Mouse (Mus musculus): ENCODE measurements at regions not wholly inside any gene's neighbourhood (a gene's known extent, or its start where the extent isn't known, plus 50 kb on each side); places are given as distances from the start of the nearest gene placed in this dataset.

DNA sequence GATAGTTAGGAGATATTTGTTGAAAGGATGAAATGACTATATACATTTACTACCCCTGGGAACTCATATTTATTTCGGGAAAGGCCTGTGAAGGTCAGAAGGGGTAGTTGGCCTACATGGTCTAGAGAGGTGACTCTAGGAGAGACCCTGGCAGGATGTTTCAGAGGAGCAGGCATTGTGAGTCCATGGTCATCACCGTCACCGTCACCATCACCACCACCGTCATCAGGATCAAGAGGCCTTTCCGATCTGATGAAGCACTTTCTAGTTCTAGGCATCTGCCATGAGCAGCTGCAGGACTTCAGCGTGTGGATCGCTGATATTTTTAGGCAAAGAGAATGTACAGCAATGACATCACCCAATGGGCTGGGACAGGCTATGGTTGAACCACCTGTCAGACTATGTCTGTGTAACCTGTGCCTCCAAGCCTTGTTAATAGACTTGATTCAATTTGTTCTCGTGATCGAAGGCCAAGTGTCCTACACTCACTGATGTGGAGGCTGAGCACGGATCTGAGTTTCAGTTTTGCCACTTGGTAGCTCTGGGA lies 50.4 kb upstream of the Neo1 start:
- TF ChIP-seq CTCF (IDR thresholded peaks at IDR 0.05; ENCODE audit: low read depth) = no peak
- ATAC-seq (no peak), DNase-seq (no peak)
- Histone ChIP-seq H3K36me3 (ENCODE audit: insufficient read depth) (no peaks in the 10 kb centered on the region), H3K4me1 (ENCODE audit: insufficient read depth) (no peaks in the 10 kb centered on the region), H3K27me3 (ENCODE audit: insufficient read depth, low read length) (no peaks in the 10 kb centered on the region), H3K9me3 (ENCODE audit: low read length) (no peaks in the 10 kb centered on the region), H3K9ac (no peak overlapping the region), H3K27ac (ENCODE audit: low read depth, low read length) (no peak overlapping the region), H3K4me3 (ENCODE audit: low read depth, low read length) (no peak overlapping the region), H3K4me2 (ENCODE audit: low read depth) (no peak overlapping the region)
- 94% methylated on average over 10 of the region's 10 CpGs for WGBS

All from forebrain, postnatal 0 days (tissue).